Mouse (Mus musculus) stomach, postnatal 0 days (tissue): ENCODE measurements around the gene Ccdc194.

Experiments used
- CTCF ChIP-seq: IDR thresholded peaks from 2 replicates; pipeline ENCODE4 v1.5.1; 2016; ENCODE audit warnings: antibody characterized with exemption, low read depth, mild to moderate bottlenecking, moderate library complexity
- EP300 ChIP-seq: optimal IDR thresholded peaks from 2 replicates; pipeline ENCODE3; 2016; ENCODE audit warnings: antibody characterized with exemption

- TF ChIP-seq CTCF (no peak), EP300 (no peak)
Observed at GRCm38 (mm10) chr8:71567587-71567986, 42.1 kb upstream of the Ccdc194 start.
